Mouse (Mus musculus): ENCODE data around the gene Tcl1.
"Not testable (repeated sequence)": the region's sequence is repeated elsewhere in the genome, so short reads cannot be mapped to it uniquely, and the experiment has no call there.

GRCm38 (mm10) chr12:105199684-105200497, 22.7 kb downstream of the Tcl1 start:
- not testable (repeated sequence) for TF ChIP-seq CTCF (IDR thresholded peaks at IDR 0.05; ENCODE audit: extremely low read depth, insufficient read depth, insufficient read length, insufficient replicate concordance); POLR2A (IDR thresholded peaks at IDR 0.05; ENCODE audit: low read depth, low read length)

All from spleen, adult 2 months (tissue).